Mouse (Mus musculus): Measurements from ENCODE around the gene Cdkn1c. TPM values are rescaled to one million over a fixed set of nuclear protein-coding genes. Genes with fewer than 3 reads are reported as not detected.

Gene Cdkn1c
- total RNA-seq, 1 experiment from 2014 or later: 905 TPM

DNA sequence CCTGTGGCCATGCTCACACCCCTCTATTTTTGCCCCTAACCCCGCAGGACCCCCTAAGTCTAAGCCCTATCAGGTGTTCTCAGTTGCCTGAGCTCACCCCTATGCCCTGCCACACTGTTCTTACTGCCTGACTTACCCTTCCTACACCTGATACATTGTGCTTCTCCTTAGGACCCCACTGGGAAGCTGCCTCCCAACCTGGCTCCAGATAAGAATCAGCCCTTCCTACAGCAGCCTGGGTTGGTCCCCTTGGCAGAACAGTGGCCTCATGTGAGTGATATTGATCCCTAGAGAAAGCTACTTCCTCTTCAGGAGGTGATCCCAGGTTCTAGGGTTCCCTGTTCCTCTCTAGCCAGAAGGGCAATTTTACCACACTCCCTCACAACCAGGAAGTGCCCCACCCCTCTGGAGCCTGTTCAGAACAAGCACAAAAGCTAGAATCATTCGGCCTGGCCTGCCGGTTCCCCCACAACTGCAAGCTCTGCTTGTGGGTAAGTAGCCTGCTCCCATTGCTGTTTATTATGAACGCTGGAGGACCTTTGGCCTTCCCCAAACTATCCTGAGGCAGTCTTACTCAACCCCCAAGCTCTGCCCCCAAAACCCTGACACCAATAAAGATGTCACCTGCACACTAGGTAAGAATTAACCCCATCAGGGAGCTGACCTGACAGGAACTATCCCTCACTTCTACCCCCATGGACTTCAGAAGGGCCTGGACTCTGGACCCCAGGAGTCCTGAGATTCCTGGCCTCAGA, 12.7 kb upstream of the Cdkn1c start, which contains the start of gene Slc22a18:
Slc22a18 (plus strand) TSS at position 390 of the 755 bp plus-strand sequence.
- DNase-seq: no peak

DNA sequence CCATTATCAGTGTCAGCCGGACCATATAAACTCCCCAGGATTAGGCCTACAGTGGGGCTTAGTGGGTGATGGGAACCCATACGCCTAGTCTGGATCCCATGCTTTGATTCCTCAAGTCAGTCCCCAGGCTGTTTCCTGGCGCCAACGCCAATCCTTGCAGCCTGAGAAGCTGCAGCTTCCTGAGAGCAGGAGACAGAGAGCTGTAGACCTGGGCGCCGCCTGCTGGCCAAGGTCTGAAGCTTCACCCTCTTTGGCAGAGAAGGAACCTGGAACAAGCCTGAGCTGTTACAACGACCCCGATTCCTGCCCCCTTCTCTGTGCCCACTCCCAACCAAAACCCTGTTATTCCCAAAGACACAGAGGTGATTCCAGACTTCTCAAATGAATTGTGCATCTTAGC, 9.1 kb upstream of the Cdkn1c start:
- DNase-seq: peak; percentile 83

GRCm38 (mm10) chr7:143467714-143468113, 6.9 kb upstream of the Cdkn1c start:
- no peak for DNase-seq

GRCm38 (mm10) chr7:143466099-143466677, 5.3 kb upstream of the Cdkn1c start:
- DNase-seq: peak; percentile 82

- DNase-seq: peak; percentile 74
These were observed 4.1 kb upstream of the Cdkn1c start for GRCm38 (mm10) chr7:143464811-143465560.

DNA sequence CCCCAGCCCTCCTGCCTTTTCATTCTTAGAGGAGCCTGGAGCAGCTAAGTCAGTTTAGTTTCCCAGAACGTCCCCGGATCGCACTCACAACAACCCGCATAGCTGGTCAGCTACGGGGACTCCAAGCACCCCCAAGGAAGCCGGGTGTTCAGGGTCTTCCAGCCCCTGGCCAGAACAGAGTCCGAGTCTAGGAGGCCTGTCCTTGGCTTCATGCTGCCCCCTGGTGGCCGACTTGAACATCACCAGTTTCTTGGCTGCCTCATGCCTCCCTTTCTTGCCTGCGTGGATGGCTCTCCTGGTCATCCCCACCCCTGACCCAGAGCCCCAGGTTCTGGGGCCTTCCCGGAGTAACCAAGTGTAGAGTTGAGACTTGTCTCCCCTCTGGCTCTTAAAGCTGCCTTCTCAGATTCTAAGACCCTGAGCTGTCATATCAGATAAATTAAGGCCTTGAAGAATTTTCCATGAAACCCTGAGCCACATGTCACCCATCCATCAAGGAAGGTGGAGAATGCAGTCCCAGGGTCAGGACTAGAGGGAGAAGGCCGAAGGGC, 3.1 kb upstream of the Cdkn1c start:
- peak; percentile 87 for DNase-seq

DNA sequence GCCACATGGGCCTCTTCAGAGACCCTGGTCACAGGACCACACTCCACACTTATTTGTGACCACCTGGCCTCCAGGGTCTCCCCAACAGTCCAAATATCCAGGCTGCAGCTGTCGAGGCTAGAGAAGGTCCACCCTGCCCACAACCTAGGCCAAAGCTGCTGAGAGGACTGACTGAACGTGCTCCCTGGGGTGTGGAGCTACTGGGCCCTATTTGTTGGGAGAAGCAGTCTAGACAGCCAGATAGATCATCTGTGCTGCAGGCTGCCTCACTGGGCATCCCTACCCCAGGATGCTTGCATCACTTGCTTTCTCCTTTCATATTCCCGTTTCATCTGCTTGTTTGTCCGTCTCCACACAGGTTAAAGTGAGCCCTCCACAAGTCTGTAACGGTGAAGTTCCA, 1.7 kb upstream of the Cdkn1c start:
- no peak for DNase-seq

- no peak for DNase-seq
These were observed 1.1 kb upstream of the Cdkn1c start for GRCm38 (mm10) chr7:143461920-143462319.

DNA sequence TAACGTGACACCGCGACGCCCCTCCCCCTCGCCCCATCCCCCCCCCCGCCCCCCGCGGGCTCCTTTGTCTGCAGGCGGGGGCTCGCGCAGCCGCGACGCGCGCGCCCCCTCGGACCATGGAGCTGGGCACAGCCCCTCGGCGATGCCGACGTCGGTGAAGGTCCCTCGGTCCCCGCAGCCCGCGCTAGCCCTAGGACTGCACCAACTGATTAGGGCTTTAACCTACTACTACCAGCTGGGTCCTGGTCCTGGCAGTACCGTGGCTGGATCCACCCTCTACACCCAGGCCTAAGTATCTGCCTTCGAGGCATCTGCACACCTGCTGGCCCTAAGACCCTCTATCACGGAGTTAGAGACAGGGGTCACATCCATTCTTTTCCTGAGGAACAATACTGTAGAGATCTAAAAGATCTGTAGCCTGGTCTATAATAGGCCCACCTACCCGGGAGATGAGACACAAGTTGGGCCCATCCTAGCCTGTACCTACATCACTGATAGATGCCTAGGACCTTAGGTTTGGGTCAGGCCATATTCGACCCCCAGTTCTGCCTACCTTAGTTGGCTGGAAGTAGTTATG, 532 bp upstream of the Cdkn1c start:
- DNase-seq: no peak

DNA sequence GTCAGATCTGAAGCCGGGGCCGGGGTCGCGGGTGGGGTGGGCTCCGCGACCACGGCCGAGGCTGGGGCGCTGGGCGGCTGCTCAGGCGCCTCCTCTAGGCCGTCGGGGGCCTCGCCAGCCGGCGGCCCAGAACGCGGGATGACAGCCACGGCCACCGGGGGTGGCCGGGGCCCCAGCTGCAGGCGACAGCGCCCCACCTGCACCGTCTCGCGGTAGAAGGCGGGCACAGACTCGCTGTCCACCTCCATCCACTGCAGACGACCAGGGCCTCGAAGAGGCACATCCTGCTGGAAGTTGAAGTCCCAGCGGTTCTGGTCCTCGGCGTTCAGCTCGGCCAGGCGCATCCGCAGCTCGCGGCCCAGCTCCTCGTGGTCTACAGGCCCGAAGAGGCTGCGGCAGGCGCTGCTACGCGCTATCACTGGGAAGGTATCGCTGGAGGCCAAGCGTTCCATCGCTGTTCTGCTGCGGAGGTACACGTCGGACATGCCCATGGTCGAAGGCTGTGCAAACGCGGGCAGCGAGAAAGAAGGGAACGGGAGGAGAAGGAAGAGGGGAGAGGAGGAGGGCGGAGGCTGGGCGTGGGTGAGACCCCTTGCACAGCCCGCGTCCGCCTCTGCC, 524 bp downstream of the Cdkn1c start:
- no peak for DNase-seq

DNA sequence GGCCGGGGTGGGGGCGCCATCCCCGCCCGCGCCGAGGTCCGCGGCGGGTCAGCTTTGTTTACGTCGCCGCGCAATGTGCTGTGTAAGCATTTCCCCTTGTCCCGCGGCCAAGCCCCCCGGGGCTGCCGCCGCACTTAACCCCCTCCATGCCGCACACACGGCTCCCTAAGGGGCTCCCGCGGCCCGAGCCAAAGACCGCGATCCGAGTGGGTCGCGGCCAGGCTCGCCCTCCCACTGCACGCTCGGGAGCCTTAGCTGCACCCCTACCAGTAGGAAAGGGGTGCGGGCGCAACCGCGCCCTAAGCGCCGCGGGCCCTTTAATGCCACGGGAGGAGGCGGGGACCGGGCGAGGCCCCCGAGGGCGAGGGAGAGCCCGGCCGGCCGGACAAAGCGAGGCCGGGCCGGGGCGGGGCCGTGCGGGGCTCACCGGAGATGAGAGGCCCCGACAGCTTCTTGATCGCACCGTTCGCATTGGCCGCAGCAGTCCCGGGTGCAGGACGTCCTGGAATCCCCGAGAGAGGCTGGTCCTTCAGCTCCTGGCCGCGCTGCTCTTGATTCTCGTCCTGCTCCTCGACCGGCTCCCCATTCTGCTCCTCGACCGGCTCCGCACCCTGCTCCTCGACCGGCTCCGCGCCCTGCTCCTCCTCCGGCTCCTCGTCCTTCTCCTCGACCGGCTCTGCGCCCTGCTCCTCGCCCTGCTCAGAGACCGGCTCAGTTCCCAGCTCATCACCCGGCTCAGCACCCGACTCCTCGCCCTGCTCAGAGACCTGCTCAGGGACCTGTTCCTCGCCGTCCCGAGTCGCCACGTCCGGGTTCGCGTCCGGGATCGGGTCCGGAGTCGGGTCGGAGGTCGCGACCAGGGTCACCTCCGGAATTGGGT, 1.3 kb downstream of the Cdkn1c start:
- DNase-seq: peak; percentile 68

DNA sequence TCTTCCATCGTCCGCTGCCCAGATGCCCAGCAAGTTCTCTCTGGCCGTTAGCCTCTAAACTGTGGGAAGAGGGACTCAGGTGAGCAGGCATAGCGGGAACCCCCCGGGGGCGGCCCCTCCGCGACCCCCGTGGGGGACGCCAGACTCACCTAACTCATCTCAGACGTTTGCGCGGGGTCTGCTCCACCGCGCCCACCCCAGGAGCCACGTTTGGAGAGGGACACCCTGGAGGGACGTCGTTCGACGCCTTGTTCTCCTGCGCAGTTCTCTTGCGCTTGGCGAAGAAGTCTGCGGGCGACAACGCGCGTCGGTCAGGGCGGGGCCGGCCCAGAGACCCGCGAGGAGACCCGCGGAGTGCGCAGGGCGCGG, 1.9 kb downstream of the Cdkn1c start:
- DNase-seq: no peak

DNA sequence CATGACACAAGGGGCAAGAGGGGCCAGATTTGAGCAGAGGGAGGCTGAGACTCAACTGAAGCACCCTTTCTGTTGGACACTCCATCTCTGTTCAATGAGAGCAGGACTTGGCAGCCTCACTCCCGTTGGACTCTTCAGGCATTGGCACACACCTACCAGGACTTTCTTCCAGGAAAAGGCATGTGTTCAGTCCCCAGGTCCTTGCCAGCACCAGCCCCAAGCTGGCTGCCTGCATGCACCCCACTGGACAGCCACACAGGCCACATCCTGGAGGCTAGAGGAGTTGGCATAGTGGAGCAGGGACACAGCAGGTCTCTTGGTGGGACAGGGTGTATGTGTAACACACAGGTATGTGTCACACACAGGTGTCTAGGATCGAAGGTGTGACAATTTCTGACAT, 13.7 kb downstream of the Cdkn1c start:
- DNase-seq: peak; percentile 26

- DNase-seq: peak; percentile 22
These were observed 15.0 kb downstream of the Cdkn1c start for GRCm38 (mm10) chr7:143445651-143446460.

DNA sequence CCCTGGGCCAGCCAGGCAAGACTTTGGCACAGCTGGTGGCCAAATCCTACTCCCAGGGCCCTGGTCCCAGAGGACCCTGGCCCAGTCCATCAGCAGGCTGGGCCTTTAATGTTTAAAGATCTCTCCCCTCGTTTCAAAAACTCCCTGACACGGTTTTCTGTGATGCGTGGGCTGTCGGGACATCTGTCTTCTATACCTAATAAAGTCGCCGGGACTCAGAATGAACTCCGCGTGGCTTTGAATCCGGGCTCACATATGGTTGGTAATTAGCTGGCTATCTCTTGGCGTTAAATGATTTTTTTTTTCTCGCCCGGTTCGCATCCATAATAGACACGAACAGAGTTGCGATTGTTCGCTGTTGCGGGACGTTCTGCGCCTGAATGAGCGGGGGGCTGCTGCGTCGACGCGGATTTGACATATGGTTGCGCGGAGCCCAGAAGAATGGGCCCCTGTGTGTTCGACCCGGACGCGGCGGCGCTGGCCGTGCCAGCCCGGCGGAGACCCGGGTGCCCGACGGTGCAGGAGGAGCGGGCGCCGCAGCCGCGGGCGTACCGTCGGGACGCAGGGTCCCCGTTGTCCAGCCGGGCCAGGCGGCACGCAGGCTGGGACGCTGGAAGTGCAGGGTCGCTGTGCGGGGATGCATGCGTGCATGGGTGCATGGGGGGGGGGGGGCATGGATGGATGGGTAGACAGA, 15.7 kb downstream of the Cdkn1c start:
- DNase-seq: peak; percentile 13

DNA sequence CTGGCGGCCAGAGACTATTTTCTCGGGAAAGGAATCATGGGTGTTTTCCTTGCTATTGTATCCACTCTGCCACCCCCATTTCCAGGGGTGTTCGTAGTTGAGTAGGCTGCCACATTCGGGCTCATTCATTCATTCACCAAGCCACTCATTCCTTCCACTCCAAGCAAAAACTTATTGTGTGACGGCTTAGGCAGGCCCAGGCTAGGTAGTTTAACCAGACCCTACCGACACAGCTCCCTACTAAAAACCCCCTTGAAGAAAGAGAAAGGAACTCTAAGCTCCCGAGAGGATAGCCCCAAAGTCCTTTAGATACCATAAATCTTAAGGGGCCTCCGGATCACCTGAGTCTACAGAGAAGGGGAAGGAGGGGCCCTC, 16.3 kb downstream of the Cdkn1c start:
- DNase-seq: no peak

DNA sequence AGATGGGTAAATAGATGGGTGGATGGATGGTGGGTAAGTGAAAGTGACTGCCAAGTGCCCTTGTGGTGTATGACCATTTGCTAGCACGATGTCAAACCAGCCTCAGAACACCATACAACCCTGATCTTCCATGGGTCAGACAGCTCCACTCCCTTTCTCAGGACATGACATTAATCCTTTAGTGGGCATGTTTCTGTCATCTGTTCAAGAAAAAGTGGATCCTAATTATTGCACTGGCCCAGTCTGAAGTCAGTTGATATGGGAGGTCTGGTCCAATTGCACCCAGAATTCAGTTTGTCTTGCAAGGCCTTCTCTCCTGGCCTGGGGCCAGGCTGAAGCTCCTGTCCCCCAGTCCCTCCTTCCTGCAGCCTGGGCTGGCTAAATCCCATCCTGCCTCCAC, 21.9 kb downstream of the Cdkn1c start:
- DNase-seq: no peak

- peak; percentile 21 for DNase-seq
These were observed 22.8 kb downstream of the Cdkn1c start for GRCm38 (mm10) chr7:143437894-143438581.

Data from adrenal gland, postnatal 25 days (tissue).